Mouse (Mus musculus) Patski (cell line): Measurements from ENCODE around the gene Ndufs6. TPM values are rescaled to one million over a fixed set of nuclear protein-coding genes. Genes with fewer than 3 reads are reported as not detected.

ENCODE experiments used
- ATAC-seq: fragments of 100-300 bp; one replicate; pipeline ENCODE4 v1.8.0; 2021
- CTCF ChIA-PET: fragments of 350-600 bp; sonication (Branson Sonifier 250); formaldehyde crosslinking; loops from one replicate; lab custom pipeline; 2022; ENCODE audit warnings: inconsistent platforms; lab: Charles Lee
- POLR2A ChIA-PET: fragments of 350-600 bp; sonication (Branson Sonifier 250); formaldehyde crosslinking; loops from one replicate; lab custom pipeline; 2022; ENCODE audit warnings: antibody characterized with exemption, inconsistent platforms; lab: Charles Lee
- DNase-seq: peaks from one replicate; pipeline ENCODE4 v3.0.0-alpha.2; 2011; ENCODE audit warnings: low read depth, low spot score
- H3K27me3 ChIP-seq: fragments of 371-371 bp; one replicate; pipeline ENCODE4 v1.5.1; 2021
- CTCF ChIP-seq: fragments of 100-300 bp; IDR thresholded peaks from one replicate; pipeline ENCODE4 v1.5.1; 2021
- in situ Hi-C: fragments of 300-500 bp; cut with MboI; formaldehyde crosslinking; loops from 3 replicates; pipeline ENCODE4 v1.11.1; 2018; ENCODE audit warnings: low pct_unique_long_range_greater_than_20kb, mixed read lengths
- polyA plus RNA-seq: library from polyadenylated mRNA; unstranded; gene quantifications from one replicate; pipeline ENCODE4 v1.2.3, GENCODE M21; 2021

The Ndufs6 gene
- polyA plus RNA-seq, 1 experiment from 2014 or later, result 188 TPM

- ATAC-seq, result no peak
- POLR2A ChIA-PET, result no interaction called here
- in situ Hi-C loops, result no loop called here
- H3K27me3 ChIP-seq, result no peaks in the 10 kb centered on the region
- CTCF ChIA-PET, result no interaction called here
- TF ChIP-seq CTCF, result no peak
- DNase-seq, result no peak
These were observed 18.4 kb upstream of the Ndufs6 start for GRCm38 (mm10) chr13:73346743-73347142.

GRCm38 (mm10) chr13:73346131-73346530 is 17.8 kb upstream of the Ndufs6 start:
- TF ChIP-seq CTCF, result no peak
- in situ Hi-C loops, result no loop called here
- POLR2A ChIA-PET, result no interaction called here
- CTCF ChIA-PET, result no interaction called here
- DNase-seq (no peak), ATAC-seq (no peak)
- no peaks in the 10 kb centered on the region for H3K27me3 ChIP-seq

- no peaks in the 10 kb centered on the region for H3K27me3 ChIP-seq
- TF ChIP-seq CTCF, result peak; percentile 60
- ATAC-seq, result no peak
- ChIA-PET POLR2A (interaction anchor here (0.5 kb wide), 1 partner anchor 24 kb away, joined by 3 read pairs; no protein-coding TSS in a partner anchor), CTCF (interaction anchor here (0.8 kb wide), 1 partner anchor 35 kb away, joined by 3 read pairs; no protein-coding TSS in a partner anchor)
- no peak for DNase-seq
- in situ Hi-C loops, result no loop called here
These were observed 17.0 kb upstream of the Ndufs6 start for GRCm38 (mm10) chr13:73345102-73345890.

- peak; percentile 55 for DNase-seq
- CTCF ChIA-PET, result interaction anchor here (1.9 to 2.7 kb wide), 2 partner anchors 14 to 23 kb away, joined by 4 to 7 read pairs; no protein-coding TSS in a partner anchor
- POLR2A ChIA-PET, result no interaction called here
- TF ChIP-seq CTCF, result no peak
- in situ Hi-C loops, result no loop called here
- peak; percentile 48 for ATAC-seq
- H3K27me3 ChIP-seq, result no peaks in the 10 kb centered on the region
These were observed 8.4 kb upstream of the Ndufs6 start for GRCm38 (mm10) chr13:73336753-73337152.

- ATAC-seq (no peak), DNase-seq (no peak)
- in situ Hi-C loops, result no loop called here
- no peak for TF ChIP-seq CTCF
- POLR2A ChIA-PET, result no interaction called here
- H3K27me3 ChIP-seq, result no peaks in the 10 kb centered on the region
- CTCF ChIA-PET, result no interaction called here
These were observed 3.4 kb upstream of the Ndufs6 start for GRCm38 (mm10) chr13:73331736-73332135.

GRCm38 (mm10) chr13:73330844-73331501 is 2.6 kb upstream of the Ndufs6 start:
- peak; percentile 65 for ATAC-seq
- ChIA-PET CTCF (no interaction called here), POLR2A (interaction anchor here (0.5 kb wide), 1 partner anchor 49 kb away, joined by 3 read pairs; no protein-coding TSS in a partner anchor)
- no peak for DNase-seq
- in situ Hi-C loops, result no loop called here
- H3K27me3 ChIP-seq, result no peaks in the 10 kb centered on the region
- no peak for TF ChIP-seq CTCF

- H3K27me3 ChIP-seq, result no peaks in the 10 kb centered on the region
- POLR2A ChIA-PET, result no interaction called here
- in situ Hi-C loops, result no loop called here
- CTCF ChIA-PET, result no interaction called here
- no peak for ATAC-seq
- no peak for TF ChIP-seq CTCF
- no peak for DNase-seq
These were observed 4.9 kb downstream of the Ndufs6 start for GRCm38 (mm10) chr13:73323406-73323805.

- DNase-seq (no peak), ATAC-seq (no peak)
- POLR2A ChIA-PET, result interaction anchor here (0.5 kb wide), 1 partner anchor 20 kb away, joined by 3 read pairs; no protein-coding TSS in a partner anchor
- TF ChIP-seq CTCF, result no peak
- in situ Hi-C loops, result no loop called here
- CTCF ChIA-PET, result no interaction called here
- H3K27me3 ChIP-seq, result no peaks in the 10 kb centered on the region
These were observed 5.7 kb downstream of the Ndufs6 start for GRCm38 (mm10) chr13:73322626-73323025.

GRCm38 (mm10) chr13:73320048-73320447 is 8.3 kb downstream of the Ndufs6 start:
- H3K27me3 ChIP-seq, result no peaks in the 10 kb centered on the region
- no peak for TF ChIP-seq CTCF
- POLR2A ChIA-PET, result no interaction called here
- CTCF ChIA-PET, result no interaction called here
- ATAC-seq, result no peak
- in situ Hi-C loops, result no loop called here
- no peak for DNase-seq

- no peak for DNase-seq
- H3K27me3 ChIP-seq, result peaks cover 4% of the 10 kb centered on the region
- TF ChIP-seq CTCF, result peak; percentile 80
- ChIA-PET CTCF (interaction anchor here (0.9 to 1.2 kb wide), 3 partner anchors 20 to 34 kb away, joined by 3 read pairs; no protein-coding TSS in a partner anchor), POLR2A (no interaction called here)
- peak; percentile 76 for ATAC-seq
- in situ Hi-C loops, result no loop called here
These were observed 18.0 kb downstream of the Ndufs6 start for GRCm38 (mm10) chr13:73310183-73310929.
